Mouse (Mus musculus) v-Abl transformed pro-B cells (cell line): Measurements from ENCODE around the gene 4931406P16Rik.

Experiments
- in situ Hi-C, 2 experiments: fragments of 400-800 bp; cut with MboI; formaldehyde crosslinking; loops; one replicate each; pipeline ENCODE4 v1.15.1; 2025; ENCODE audit not compliant: unreplicated experiment in 2 of 2

The 4931406P16Rik gene

DNA sequence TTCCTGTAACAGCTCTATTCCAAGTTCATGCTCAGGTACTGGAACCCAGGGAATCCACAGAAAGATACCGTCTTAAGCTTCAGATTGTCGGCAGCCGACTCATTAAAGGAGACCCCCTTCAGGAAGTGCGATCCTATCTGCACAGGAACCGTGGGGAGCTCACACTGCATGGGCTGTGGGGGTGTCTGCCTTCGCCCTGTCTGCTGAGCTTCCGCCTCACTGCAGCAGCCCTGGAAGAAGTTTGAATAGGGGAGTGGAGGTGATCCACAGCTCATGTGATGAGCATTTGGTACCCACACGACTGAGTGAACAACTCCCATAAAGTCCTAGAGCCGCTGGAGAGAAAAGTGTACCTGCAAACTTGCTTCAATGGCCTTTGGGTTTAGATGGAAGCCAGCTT, 56.1 kb downstream of the 4931406P16Rik start:
- in situ Hi-C loops, result loop anchor here (25.0 kb wide), 2 partner anchors 405 to 780 kb away; partner anchors contain the start of gene Kctd15 (in 2 of the 2)

DNA sequence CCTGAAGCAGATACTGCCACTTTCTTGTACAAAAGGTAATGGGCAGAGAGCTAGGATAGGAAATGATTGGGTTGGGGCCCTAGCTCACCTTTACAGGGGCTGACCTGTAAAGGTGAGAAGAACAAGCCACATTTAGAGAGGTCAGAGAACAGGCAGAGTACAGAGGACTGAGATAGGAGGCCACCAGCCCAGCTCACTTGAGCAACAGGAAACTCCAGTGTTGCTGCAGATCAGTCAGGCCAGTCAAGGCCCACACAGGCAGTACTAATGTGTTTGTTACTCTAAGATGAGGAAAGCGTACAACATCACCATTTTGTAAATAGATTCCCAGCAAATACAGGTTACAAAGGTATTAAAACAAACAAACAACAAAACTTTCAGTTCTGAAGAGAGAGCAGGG, 57.4 kb downstream of the 4931406P16Rik start:
- in situ Hi-C loops, result loop anchor here (25.0 kb wide), 2 partner anchors 406 to 781 kb away; partner anchors contain the start of gene Kctd15 (in 2 of the 2)

DNA sequence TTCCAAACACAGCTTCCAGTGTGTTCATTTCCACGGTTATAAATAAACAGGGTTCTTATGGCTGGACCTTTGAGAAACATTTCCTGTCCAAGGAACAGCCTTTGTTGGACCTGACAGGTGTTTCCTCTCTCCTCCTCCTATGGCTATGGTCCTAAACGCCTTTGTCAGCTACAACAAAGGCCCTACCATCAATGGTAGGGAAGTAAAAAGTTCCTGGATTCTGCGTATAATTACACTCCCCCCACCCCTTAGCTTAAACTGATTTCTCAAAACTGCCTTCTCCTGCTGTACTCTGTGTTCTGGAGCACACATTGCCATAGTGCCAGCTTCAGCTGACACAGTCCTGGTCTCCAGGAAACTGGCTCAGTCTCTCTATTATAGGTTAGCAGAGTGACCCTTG, 58.2 kb downstream of the 4931406P16Rik start:
- in situ Hi-C loops, result loop anchor here (25.0 kb wide), 2 partner anchors 407 to 782 kb away; partner anchors contain the start of gene Kctd15 (in 2 of the 2)

DNA sequence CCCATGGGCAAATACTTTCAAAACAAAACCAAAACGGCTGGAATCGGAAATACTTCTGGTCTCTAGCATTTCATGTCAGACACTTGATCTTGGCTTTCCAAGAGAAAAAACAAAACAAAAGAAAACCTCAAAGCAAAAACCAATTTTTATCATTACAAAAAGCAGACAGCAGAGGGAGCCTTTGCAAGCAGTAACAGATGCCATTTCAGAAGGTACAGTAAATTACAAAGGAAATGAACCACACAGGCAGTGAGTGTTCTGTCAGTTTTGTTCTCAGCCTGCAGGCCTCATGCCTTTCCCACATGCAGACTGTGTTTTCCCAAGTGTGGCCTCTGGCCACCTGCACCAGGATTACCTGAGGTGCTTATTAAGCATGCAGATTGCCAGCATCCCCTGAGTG, 61.3 kb downstream of the 4931406P16Rik start:
- in situ Hi-C loops, result loop anchor here (5.0 to 25.0 kb wide), 4 partner anchors 55 to 785 kb away; partner anchors contain the start of gene Kctd15 (in 2 of the 2)

DNA sequence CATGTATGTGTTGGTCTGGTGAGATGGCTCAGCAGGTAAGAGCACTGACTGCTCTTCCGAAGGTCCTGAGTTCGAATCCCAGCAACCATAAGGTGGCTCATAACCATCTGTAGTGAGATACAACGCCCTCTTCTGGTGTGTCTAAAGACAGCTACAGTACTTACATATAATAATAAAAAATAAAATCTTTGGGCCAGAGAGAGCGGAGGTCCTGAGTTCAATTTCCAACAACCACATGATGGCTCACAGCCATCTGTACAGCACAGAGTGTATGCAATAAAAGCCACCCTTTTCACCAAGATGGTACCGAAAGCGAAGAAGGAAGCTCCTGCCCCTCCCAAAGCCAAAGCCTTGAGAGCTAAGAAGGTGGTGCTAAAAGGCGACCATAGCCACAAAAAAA, 62.6 kb downstream of the 4931406P16Rik start, which contains the start of gene Gm6096:
Gene Gm6096 (plus strand): TSS at position 301 of the 400 bp plus-strand sequence.
- in situ Hi-C loops, result loop anchor here (5.0 to 25.0 kb wide), 4 partner anchors 57 to 787 kb away; partner anchors contain the start of gene Kctd15 (in 2 of the 2)

DNA sequence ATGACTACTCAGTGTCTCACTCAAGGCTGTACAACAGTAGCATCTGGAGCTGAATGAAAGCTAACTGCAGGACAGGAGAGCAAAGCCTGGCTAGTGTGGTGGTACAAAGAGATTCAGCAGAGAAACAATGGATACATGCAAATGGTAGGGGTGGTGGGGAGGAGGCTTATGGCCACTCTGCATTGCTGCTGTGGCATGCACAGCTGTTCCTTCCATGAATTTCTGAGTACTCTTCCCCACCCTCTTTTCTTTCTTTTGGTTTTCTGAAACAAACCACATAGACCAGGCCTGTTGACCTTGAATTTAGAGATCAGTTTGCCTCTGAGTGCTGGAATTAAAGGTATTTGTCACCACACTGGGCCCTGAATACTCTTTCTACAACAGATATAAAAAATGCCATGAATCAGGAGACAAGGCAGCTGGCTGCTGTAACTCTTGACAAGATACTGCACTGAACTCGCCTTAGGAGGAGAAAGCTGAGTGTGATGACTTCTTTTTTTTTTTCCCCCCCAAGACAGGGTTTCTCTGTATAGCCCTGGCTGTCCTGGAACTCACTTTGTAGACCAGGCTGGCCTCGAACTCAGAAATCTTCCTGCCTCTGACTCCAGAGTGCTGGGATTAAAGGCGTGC, 66.4 kb downstream of the 4931406P16Rik start:
- in situ Hi-C loops, result loop anchor here in 1 of 2 experiments (25.0 kb wide), 1 partner anchor 1340 kb away; the partner anchor contains the start of genes Ankrd27 and Rgs9bp

DNA sequence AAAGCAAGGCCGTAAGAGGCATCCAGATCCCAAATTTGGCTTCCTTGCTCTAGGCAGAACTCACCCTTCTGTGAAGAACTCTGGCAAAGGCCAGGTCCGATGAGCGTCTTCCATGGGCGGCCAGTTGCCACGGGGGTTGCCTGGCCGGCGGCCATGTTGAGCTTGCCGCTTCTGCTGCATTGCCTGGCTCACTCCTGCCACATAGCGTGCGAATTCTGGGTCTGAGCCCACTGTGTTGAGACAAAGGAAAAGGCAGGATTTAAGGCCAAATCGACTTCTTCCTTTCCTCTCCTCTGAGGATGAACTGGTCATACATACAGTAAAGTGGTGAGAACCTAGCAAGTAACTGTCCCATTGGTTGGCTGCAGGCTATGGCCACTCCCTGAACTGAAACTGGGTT, 71.2 kb downstream of the 4931406P16Rik start:
- in situ Hi-C loops, result loop anchor here in 1 of 2 experiments (25.0 kb wide), 1 partner anchor 1345 kb away; the partner anchor contains the start of genes Ankrd27 and Rgs9bp

DNA sequence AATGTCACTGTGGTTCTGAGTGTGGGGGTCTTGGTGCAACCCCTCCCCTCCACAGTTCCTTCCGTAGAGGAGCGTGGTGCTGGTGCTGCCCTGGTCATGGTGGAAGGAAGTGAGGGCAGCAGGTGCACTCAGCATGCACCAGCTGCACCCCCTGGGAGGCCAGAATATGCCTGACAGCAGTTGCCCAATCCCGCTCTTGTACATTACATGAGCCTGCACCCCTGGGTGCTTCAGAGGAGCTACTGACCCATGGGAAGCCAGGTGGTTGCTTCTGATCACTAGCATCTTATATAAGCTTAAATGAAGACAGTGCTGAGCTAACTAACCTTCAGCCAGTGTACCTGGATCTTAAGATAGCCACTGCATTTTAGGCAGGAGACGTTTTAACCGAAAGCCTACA, 75.3 kb downstream of the 4931406P16Rik start:
- in situ Hi-C loops, result loop anchor here (10.0 to 25.0 kb wide), 2 partner anchors 1349 to 1567 kb away; partner anchors contain the start of genes Ankrd27 (in 1 of the 2), Rgs9bp (in 1 of the 2) and Zfp507 (in 1 of the 2)

DNA sequence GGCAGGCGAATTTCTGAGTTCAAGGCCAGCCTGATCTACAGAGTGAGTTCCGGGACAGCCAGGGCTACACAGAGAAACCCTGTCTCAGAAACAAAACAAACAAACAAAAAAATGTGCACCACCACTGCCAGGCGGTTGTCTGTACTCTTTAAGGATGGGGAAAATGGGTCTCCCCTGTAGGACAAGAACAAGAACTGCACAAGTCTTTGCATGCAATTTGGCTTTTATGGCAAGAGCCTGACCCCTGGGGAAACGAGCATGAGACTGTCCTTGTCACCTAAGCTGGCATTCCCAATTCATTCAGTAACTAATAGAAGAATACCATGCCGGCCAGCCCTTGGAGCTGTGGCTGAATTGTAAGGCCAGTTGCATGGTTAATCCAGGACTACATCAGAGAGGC, 77.7 kb downstream of the 4931406P16Rik start:
- in situ Hi-C loops, result loop anchor here (10.0 to 25.0 kb wide), 2 partner anchors 1352 to 1569 kb away; partner anchors contain the start of genes Ankrd27 (in 1 of the 2), Rgs9bp (in 1 of the 2) and Zfp507 (in 1 of the 2)

DNA sequence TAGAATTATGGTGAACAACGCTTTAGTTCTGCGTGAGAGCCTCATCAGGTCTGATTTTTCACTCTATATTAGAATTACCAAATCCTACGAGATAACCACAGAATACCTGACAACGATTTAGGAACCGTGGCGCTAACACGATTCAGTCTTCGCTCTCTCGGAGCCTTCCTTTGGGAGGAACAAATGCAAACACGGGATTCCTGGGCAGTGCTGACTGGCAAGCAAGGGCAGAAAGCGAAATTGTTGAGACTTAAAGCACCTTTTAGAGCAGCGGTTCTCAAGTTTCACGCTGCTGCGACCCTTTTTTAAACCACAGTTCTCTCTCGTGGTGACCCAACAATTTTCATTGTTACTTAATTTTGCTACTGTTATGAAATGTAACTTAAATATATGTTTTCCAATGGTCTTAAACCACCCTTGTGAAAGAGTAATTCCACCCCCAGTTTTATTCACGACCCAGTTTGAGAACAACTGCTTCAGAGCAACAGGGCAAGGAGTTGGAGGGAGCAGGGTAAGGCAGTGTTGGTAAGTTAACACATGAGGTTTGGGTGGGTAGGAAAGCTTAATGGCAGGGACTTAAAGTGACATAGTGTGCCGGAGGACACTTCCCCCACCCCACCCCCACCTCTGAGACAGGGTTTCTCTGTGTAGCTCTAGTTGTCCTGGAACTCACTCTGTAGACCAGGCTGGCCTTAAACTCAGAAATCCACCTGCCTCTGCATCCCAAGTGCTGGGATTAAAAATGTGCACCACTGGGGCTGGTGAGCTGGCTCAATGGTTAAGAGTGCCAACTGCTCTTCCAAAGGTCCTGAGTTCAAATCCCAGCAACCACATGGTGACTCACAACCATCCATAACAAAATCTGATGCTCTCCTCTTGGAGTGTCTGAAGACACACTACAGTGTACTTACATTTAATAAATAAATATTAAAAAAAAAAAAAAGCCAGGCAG, 78.5 kb downstream of the 4931406P16Rik start:
- in situ Hi-C loops, result loop anchor here (10.0 to 25.0 kb wide), 2 partner anchors 1352 to 1570 kb away; partner anchors contain the start of genes Ankrd27 (in 1 of the 2), Rgs9bp (in 1 of the 2) and Zfp507 (in 1 of the 2)

DNA sequence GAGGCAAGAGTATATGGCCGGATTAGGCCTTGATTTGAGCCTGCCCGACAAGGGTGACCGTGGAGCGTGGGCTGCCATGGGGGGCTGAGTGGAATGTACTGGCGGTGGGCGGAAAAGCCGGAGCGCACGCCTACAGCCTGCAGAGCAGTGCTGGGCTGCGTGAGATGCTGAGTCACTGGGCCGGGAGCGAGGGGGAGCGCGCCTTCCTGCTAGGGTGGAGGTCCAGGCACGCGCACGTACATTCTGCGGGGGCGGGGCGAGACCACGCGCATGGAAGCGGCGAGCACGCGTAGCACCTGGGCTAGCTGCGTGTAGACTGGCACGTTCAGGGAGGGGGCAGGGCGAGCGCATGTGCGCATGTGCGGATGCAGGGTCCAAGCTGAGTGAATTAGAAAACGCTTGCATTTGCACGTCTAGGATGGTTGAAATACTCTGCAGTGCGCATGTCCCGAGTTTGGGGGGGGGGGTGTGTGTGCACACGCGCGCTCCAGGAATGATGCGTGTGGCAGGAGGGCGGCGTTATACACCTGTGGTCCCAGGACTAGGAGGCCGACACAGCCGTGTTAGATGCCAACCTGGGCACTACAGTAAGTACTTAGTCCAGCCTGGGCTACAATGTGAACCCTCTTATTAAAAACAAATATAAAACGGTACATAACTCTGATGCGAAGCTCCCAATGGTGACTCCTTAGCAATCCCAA, 79.3 kb downstream of the 4931406P16Rik start:
- in situ Hi-C loops, result loop anchor here (10.0 to 25.0 kb wide), 2 partner anchors 1353 to 1571 kb away; partner anchors contain the start of genes Ankrd27 (in 1 of the 2), Rgs9bp (in 1 of the 2) and Zfp507 (in 1 of the 2)

DNA sequence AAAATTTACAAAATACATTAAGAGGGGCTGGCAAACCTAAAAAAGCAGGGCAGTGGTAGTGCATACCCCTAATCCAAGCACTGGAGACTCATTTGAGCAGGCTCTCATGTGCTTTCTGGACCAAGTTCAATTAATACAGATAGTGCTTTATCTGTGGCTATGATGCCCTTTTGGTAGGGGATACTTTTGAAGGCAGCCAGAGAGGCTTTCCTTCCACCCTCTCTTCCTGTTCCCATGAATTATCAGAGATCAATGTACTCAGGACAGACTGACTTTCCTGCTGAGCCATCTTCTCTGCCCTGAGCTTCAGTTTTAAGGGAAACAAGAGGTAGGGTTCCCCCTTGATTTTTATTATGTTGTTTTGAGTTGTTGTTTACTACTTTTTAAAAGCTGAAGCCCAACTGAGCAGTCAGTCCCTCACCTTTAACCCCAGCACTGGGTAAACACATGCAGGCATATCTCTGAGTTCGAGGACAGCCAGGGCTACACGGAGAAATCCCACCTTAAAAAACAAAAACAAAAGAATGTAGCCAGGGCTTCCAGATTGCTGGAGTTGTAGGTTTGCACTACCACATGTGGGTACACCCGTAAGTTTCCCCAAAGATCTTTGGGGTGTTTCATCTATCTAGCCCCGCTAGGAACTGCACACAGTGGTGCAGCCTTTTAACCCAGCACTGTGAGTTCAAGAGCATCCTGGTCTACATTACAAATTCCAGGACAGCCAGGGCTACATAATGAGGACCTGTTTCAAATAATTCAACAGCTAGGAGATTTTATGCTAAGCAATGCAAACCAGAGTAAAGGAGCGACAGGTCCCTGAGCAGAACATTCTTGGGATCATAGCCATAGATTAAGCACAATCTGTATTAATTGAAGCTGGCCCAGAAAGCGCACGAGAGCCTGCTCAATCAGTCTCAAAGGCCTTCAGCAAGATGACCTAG, 80.3 kb downstream of the 4931406P16Rik start:
- in situ Hi-C loops, result loop anchor here (10.0 to 25.0 kb wide), 2 partner anchors 1354 to 1572 kb away; partner anchors contain the start of genes Ankrd27 (in 1 of the 2), Rgs9bp (in 1 of the 2) and Zfp507 (in 1 of the 2)

DNA sequence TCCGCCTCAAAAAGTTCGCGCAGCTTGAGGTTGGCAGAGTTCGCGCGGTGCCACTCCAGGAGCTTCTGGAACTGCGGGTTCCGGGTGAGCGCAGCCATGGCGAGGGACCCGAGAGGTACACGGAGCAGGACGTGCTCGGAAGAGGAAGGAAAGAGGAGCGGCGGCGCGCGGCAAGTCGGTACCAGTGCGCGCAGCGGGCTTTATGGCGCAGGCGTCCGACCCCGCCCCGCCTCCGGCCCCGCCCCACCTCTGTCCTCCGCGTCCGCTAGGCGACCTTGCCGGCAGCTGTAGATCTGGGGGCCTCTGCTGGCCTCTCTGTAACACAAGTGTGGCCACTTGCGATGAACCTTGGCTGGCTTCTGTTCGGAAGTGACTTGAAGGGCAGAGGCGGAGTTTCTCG, 83.2 kb downstream of the 4931406P16Rik start, which contains the start of gene Gpi1:
Gene Gpi1 (minus strand): TSS at position 221 of the 400 bp plus-strand sequence.
- in situ Hi-C loops, result loop anchor here (10.0 to 25.0 kb wide), 2 partner anchors 1357 to 1575 kb away; partner anchors contain the start of genes Ankrd27 (in 1 of the 2), Rgs9bp (in 1 of the 2) and Zfp507 (in 1 of the 2)

DNA sequence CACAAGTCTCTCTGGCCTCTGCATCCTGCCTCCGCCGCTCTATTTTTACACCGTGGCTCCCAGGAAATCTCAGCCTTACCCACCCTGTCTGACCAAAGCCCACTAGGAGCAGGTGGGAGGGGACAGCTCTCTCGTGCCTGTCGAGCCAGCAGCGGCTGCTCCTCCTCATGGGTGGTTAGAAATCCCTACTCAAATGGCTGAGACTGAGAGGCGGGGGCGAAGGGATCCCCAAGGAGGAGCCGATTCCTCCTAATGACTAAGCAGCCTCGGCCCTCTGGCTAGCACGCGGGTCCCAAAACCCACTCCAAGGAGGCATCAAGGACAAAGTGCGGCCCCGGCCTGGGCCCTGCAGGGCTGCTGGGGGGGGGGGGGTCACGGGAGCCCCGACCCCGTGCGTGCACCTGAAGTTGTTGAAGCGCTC, 83.7 kb downstream of the 4931406P16Rik start:
- in situ Hi-C loops, result loop anchor here (10.0 to 25.0 kb wide), 2 partner anchors 1358 to 1575 kb away; partner anchors contain the start of genes Ankrd27 (in 1 of the 2), Rgs9bp (in 1 of the 2) and Zfp507 (in 1 of the 2)

DNA sequence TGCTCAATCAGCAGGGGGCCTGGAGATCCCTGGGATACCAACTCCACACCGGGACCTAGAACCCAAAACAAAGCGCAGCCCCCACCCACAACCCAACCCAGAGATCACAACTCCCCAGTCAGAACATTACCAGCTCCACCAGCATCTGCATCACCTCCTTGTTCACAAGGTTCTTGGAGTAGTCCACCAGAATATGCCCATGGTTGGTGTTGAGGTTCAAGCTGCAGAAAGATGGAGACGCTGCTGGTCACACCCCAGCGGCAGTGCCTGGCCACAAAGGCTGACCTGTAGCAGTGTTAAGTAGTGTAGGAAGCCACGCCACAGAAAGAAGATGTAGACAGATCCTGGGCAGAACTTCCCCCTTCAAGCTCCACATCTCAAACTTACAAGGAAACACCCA, 84.2 kb downstream of the 4931406P16Rik start:
- in situ Hi-C loops, result loop anchor here in 1 of 2 experiments (25.0 kb wide), 1 partner anchor 1358 kb away; the partner anchor contains the start of genes Ankrd27 and Rgs9bp

DNA sequence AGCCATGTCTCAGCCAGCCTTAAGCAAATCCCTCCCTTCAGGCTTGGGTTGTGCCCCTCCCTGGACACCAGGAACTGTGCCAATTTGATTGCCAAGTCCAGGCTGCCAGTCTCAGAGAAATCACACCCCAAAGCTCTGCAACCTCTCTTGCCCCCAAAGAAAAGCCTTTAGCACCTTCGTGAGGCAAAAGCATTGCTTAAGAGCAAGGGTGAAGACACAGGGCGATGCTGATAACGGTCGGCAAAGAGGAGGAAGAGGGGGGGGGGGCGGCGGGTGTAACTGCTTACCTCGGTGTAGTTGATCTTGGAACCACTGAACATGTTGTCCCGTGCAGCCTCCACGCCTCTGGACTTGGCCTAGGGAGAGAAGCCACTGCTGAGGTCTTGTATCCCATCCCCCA, 84.7 kb downstream of the 4931406P16Rik start:
- in situ Hi-C loops, result loop anchor here in 1 of 2 experiments (25.0 kb wide), 1 partner anchor 1359 kb away; the partner anchor contains the start of genes Ankrd27 and Rgs9bp

DNA sequence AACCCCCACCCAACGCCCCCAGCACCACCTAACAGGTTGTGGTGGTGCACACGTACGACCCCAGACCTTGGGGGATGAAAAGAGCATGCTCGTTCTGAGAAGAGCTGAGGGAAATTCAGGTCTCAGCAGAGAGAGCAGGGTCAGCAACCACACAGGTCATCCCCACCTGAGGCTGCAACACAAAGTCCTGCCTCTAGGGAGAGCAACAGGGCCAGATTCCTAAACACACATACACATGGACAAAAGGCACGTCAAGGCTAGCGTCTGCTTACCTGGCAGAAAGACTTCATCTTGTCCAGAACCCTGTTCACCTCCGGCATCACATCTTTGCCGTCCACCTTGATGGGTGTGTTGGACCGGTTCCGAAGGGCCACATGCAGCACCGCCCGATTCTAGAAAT, 86.5 kb downstream of the 4931406P16Rik start:
- in situ Hi-C loops, result loop anchor here in 1 of 2 experiments (25.0 kb wide), 1 partner anchor 1360 kb away; the partner anchor contains the start of genes Ankrd27 and Rgs9bp
